Mouse (Mus musculus) heart, postnatal 0 days (tissue): ENCODE data around the gene Incenp. TPM values are rescaled to one million over a fixed set of nuclear protein-coding genes. Genes with fewer than 3 reads are reported as not detected.
"Not testable (repeated sequence)": the region's sequence is repeated elsewhere in the genome, so short reads cannot be mapped to it uniquely, and the experiment has no call there.

ENCODE experiments used
- ATAC-seq: fragments of 200-750 bp; cut with Nextera tagmentation; 2 replicates; pipeline ENCODE4 v1.8.0; 2017; ENCODE audit warnings: low read depth, moderate number of reproducible peaks, moderate library complexity; ENCODE audit not compliant: insufficient read depth
- DNase-seq: peaks from one replicate; pipeline ENCODE4 v3.0.0-alpha.2; 2016; ENCODE audit warnings: low spot score
- H3K27ac ChIP-seq: fragments of 300-500 bp; sonication (generic); 2 replicates; pipeline ENCODE4 v1.5.1; 2014; ENCODE audit warnings: low read depth, mild to moderate bottlenecking
- H3K27me3 ChIP-seq: fragments of 300-500 bp; sonication (generic); 2 replicates; pipeline ENCODE4 v1.6.1; 2014; ENCODE audit warnings: low read length, mixed read lengths; ENCODE audit not compliant: control insufficient read depth, insufficient read depth
- H3K36me3 ChIP-seq: fragments of 300-500 bp; sonication (generic); replicated peaks from 2 replicates; pipeline ENCODE4 v1.6.1; 2014; ENCODE audit warnings: low read length, mixed read lengths; ENCODE audit not compliant: control insufficient read depth, insufficient read depth
- H3K4me1 ChIP-seq: fragments of 300-500 bp; sonication (generic); 2 replicates; pipeline ENCODE4 v1.6.1; 2014; ENCODE audit warnings: antibody characterized with exemption; ENCODE audit not compliant: control insufficient read depth, insufficient read depth
- H3K4me2 ChIP-seq: fragments of 300-500 bp; sonication (generic); 2 replicates; pipeline ENCODE4 v1.6.1; 2014; ENCODE audit warnings: low read depth, mild to moderate bottlenecking, low read length, moderate library complexity
- H3K4me3 ChIP-seq: fragments of 300-500 bp; sonication (generic); 2 replicates; pipeline ENCODE4 v1.5.1; 2014; ENCODE audit warnings: low read depth, low read length
- H3K9ac ChIP-seq: fragments of 300-500 bp; sonication (generic); replicated peaks from 2 replicates; pipeline ENCODE4 v1.6.1; 2014; ENCODE audit warnings: low read depth, low read length, mixed read lengths
- H3K9me3 ChIP-seq: fragments of 300-500 bp; sonication (generic); replicated peaks from 2 replicates; pipeline ENCODE4 v1.6.1; 2016; ENCODE audit warnings: low read length; ENCODE audit not compliant: control insufficient read depth
- CTCF ChIP-seq: IDR thresholded peaks from 2 replicates; pipeline ENCODE4 v1.5.1; 2016; ENCODE audit warnings: antibody characterized with exemption, control low read depth, low read depth
- EP300 ChIP-seq: IDR thresholded peaks from 2 replicates; pipeline ENCODE4 v1.6.1; 2016; ENCODE audit warnings: antibody characterized with exemption, low read depth
- WGBS: fragments of 180-500 bp; shearing (Covaris S2); extraction: QIAGEN DNeasy Blood & Tissue Kit; methylation state at CpG from one replicate; pipeline ENCODE4 v1.1.7; 2014; 5-methylcytosine and 5-hydroxymethylcytosine counted together
- polyA plus RNA-seq: library from polyadenylated mRNA; unstranded; fragments of >200 nt; fragmentation: Nextera tagmentation; extraction: Ambion mirVana; gene quantifications from 2 replicates; pipeline ENCODE4 v1.2.1, GENCODE M21; 2015
- total RNA-seq: library from RNA; depleted of rRNA; stranded (reverse); fragments of >200 nt; gene quantifications from 2 replicates; pipeline ENCODE4 v1.2.3, GENCODE M21; 2014; ENCODE audit warnings: low replicate concordance

Gene Incenp
- total and polyA plus RNA-seq, 2 experiments from 2014 or later, result 14.6 to 16.1 TPM

DNA sequence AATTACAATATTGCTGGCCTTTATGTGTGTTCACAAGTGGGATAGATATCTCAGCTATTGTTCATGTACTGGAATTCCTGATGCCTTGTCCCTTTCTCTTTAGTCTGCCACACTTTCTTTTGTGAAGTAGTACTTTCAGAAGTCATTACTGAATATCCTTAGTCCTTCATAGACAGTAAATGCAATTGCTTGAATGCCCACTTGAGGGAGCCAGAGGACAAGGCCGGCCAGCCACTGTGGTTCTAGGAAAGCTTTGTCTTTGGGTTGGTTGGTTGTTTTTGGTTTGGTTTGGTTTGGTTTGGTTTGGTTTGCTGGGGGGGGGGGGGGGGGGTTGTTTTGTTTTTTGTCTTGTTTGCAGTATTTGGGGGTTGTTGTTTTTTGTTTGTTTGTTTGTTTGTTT is 16.6 kb upstream of the Incenp start:
- Histone ChIP-seq H3K36me3 (no peaks in the 10 kb centered on the region), H3K27ac (no peak overlapping the region), H3K4me2 (no peak overlapping the region), H3K9me3 (no peaks in the 10 kb centered on the region), H3K9ac (no peak overlapping the region), H3K27me3 (no peaks in the 10 kb centered on the region), H3K4me3 (no peak overlapping the region), H3K4me1 (no peaks in the 10 kb centered on the region)
- peak; percentile 66 for DNase-seq
- WGBS, result 0% methylated on average over 1 of the region's 1 CpGs
- ATAC-seq, result peak; percentile 40; the same call in 1 of the 2 replicates
- peak; percentile 98 for TF ChIP-seq CTCF
- TF ChIP-seq EP300, result no peak

DNA sequence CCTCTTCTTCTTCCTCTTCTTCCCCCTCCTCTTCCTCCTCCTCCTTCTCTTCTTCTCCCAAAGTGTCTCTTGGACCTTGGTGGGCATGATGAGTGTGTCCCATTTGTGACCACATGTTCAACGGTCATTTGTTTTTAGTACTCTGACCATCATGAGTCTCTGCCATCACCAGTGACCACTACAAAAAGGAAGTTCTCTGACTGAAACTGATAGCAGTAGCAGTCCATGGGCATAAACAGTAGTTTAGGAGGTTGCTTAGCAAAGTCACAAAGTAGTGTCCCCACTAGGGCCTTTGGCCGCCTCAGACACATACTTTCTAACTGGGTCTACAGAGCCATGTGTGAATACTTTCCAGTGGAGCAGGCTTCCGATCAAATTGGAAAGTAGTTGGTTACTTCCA is 15.0 kb upstream of the Incenp start:
- Histone ChIP-seq H3K4me1 (no peaks in the 10 kb centered on the region), H3K27me3 (no peaks in the 10 kb centered on the region), H3K9me3 (no peaks in the 10 kb centered on the region), H3K4me2 (no peak overlapping the region), H3K36me3 (no peaks in the 10 kb centered on the region), H3K4me3 (no peak overlapping the region), H3K27ac (no peak overlapping the region), H3K9ac (no peak overlapping the region)
- DNase-seq, result no peak
- no peak for TF ChIP-seq CTCF
- TF ChIP-seq EP300, result no peak
- 74% methylated on average over 3 of the region's 3 CpGs for WGBS
- no peak for ATAC-seq

DNA sequence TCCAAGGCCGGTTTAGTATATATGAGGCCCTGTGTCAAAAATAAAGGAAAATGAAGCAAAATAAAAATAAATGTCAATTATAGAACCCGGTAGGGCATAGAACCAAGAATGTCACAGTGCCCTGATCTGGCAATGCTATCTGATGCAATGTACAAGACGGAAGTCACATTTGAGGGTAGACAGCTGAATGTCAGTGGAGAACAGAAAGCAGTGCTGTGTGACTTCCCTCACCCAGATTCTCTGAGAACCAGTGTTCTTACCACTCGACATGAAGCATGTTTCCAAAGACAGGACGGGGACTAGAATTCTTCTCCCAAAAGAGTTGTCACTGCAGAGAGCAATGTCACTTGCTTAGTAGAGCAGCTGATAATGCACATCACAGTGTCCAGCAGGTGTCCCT is 14.4 kb upstream of the Incenp start:
- H3K9me3 ChIP-seq, result no peaks in the 10 kb centered on the region
- 67% methylated on average over 5 of the region's 5 CpGs for WGBS
- H3K27ac ChIP-seq, result no peak overlapping the region
- H3K4me3 ChIP-seq, result no peak overlapping the region
- DNase-seq (no peak), ATAC-seq (no peak)
- TF ChIP-seq EP300 (no peak), CTCF (no peak)
- H3K27me3 ChIP-seq, result no peaks in the 10 kb centered on the region
- H3K9ac ChIP-seq, result no peak overlapping the region
- H3K4me1 ChIP-seq, result no peaks in the 10 kb centered on the region
- H3K4me2 ChIP-seq, result no peak overlapping the region
- no peaks in the 10 kb centered on the region for H3K36me3 ChIP-seq

DNA sequence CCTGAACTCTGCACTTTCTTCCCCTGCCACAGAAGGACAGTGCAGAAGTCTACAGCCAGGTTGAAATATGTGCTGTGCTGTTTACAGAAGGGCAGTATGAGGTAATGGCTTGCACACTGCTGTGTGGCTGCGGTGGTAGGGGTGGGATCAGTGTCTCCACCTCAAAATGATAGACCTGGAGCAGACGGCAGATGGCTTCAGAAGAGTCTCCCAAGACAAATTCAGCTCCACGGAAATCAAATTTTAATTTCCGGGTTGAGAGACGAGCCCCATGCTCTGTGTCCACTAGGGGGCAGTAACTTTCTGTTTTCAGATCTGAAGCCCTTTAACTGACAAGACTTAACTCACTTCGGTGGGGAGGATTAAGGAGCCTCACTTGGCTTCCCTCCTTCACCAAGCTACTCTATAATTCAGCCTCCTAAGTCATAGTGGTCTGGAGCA is 12.0 kb upstream of the Incenp start:
- peak overlapping the region; percentile 43; the same call in 1 of the 2 replicates for H3K4me2 ChIP-seq
- TF ChIP-seq EP300 (no peak), CTCF (peak; percentile 61)
- no peaks in the 10 kb centered on the region for H3K36me3 ChIP-seq
- no peaks in the 10 kb centered on the region for H3K9me3 ChIP-seq
- no peak overlapping the region for H3K9ac ChIP-seq
- no peaks in the 10 kb centered on the region for H3K4me1 ChIP-seq
- H3K27ac ChIP-seq, result no peak overlapping the region
- no peaks in the 10 kb centered on the region for H3K27me3 ChIP-seq
- no peak overlapping the region for H3K4me3 ChIP-seq
- DNase-seq (peak; percentile 76), ATAC-seq (peak; percentile 49; the same call in 1 of the 2 replicates)
- 14% methylated on average over 6 of the region's 6 CpGs for WGBS

DNA sequence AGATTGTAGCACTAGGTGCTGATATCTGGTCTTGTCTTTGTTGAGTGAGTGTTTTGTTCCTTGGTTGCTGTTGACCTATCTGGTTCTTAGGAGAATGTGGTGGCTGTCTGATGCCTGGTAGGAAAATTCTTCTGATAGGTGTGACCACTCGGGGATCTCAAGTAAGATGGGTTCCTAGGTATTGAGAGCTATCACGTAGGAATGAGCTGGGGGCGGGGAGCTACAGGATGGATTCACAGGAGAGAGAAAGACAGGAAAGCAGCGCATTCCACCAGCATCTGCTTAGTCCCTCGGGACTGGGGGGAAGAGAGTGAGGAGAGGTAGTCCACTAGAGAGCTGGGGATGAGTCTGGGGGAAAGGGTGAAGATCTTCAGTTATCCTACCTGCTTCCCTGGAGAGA is 10.0 kb upstream of the Incenp start:
- H3K4me3 ChIP-seq, result no peak overlapping the region
- TF ChIP-seq CTCF, result no peak
- TF ChIP-seq EP300, result no peak
- H3K36me3 ChIP-seq, result no peaks in the 10 kb centered on the region
- H3K27me3 ChIP-seq, result no peaks in the 10 kb centered on the region
- DNase-seq (no peak), ATAC-seq (no peak)
- H3K9me3 ChIP-seq, result no peaks in the 10 kb centered on the region
- H3K9ac ChIP-seq, result no peak overlapping the region
- no peak overlapping the region for H3K4me2 ChIP-seq
- no peaks in the 10 kb centered on the region for H3K4me1 ChIP-seq
- 59% methylated on average over 5 of the region's 5 CpGs for WGBS
- H3K27ac ChIP-seq, result no peak overlapping the region

DNA sequence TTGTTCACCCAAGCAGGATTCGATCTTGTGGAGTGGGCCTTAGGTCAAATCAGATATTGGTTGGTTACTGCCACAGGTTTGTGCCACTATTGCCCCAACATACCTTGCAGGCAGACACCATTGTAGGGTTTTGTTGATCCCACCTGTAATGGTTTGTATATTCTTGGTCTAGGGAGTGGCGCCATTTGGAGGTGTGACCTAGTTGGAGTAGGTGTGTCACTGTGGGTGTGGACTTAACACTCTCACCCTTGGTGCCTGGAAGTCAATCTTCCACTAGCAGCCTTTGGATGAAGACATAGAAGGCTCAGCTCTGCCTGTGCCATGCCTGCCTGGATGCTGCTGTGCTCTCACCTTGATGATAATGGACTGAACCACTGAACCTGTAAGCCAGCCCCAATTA is 1.3 kb upstream of the Incenp start:
- H3K4me3 ChIP-seq, H3K27me3 ChIP-seq, H3K27ac ChIP-seq, H3K9ac ChIP-seq, DNase-seq, H3K36me3 ChIP-seq, ATAC-seq, H3K9me3 ChIP-seq, H3K4me2 ChIP-seq: not testable (repeated sequence)
- H3K4me1 ChIP-seq, result peaks cover 14% of the 10 kb centered on the region
- WGBS, result 93% methylated on average over 2 of the region's 2 CpGs
